Mouse (Mus musculus): ENCODE measurements around the gene Dpf1. TPM values are rescaled to one million over a fixed set of nuclear protein-coding genes. Genes with fewer than 3 reads are reported as not detected.
A peak's percentile ranks its signal among the peaks of the same experiment; 100 is the strongest.

Gene Dpf1
- total and polyA plus RNA-seq, 3 experiments = 10.2 to 17.3 TPM; not detected in 1

DNA sequence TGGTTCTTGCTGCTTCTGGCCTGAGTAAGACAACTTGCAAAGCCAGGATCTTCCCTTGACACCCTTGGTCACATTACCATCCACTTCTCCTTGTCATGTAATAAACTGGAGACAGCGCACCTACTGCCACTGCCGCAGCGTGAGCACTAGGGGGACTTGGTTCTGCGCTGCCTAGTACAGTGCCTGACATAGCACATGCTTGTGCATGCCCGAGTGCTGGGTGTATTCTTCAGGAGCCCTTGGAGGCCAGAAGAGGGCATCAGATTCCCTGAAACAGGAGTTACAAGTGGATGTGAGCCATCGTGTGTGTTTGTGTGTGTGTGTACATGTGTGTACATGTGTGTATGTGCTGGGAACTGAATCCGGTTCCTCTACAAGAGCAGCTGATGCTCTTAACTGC lies 16.3 kb upstream of the Dpf1 start:
- Histone ChIP-seq H3K27me3 (ENCODE audit: control insufficient read depth in 1 of 2, insufficient read depth in 2 of 2, low read length in 2 of 2) (no peaks in the 10 kb centered on the region), H3K9me3 (replicated peaks; ENCODE audit: insufficient read depth, low read length) (no peaks in the 10 kb centered on the region), H3K27ac (ENCODE audit: control insufficient read depth, low read depth, low read length) (no peak overlapping the region), H3K4me1 (ENCODE audit: control insufficient read depth in 1 of 2, insufficient read depth in 2 of 2, low read length in 2 of 2) (peaks cover 17 to 20% of the 10 kb centered on the region in 2 experiments), H3K36me3 (ENCODE audit: control insufficient read depth in 1 of 2, insufficient read depth in 2 of 2, low read length in 2 of 2) (peaks cover 0 to 11% of the 10 kb centered on the region in 2 experiments; a peak in 2 of 4 replicates), H3K4me3 (ENCODE audit: control insufficient read depth in 1 of 2, insufficient read depth in 1 of 2, low read depth in 2 of 2, low read length in 2 of 2) (no peak overlapping the region), H3K9ac (ENCODE audit: control insufficient read depth, low read depth, low read length, poor library complexity, severe bottlenecking) (no peak overlapping the region), H3K79me2 (ENCODE audit: control insufficient read depth, insufficient read depth, low read length, poor library complexity) (no peaks in the 10 kb centered on the region)
- TF ChIP-seq ZMIZ1 (IDR thresholded peaks at IDR 0.05; ENCODE audit: low read depth, low read length) (no peak), RCOR1 (IDR thresholded peaks at IDR 0.05; ENCODE audit: low read depth, low read length) (no peak), MEF2A (IDR thresholded peaks at IDR 0.05; ENCODE audit: extremely low read depth, insufficient replicate concordance, low read depth, low read length, poor library complexity, severe bottlenecking) (no peak), GABPA (IDR thresholded peaks at IDR 0.05; ENCODE audit: low read depth, low read length) (no peak), MYB (IDR thresholded peaks at IDR 0.05; ENCODE audit: low read depth, low read length) (no peak), CTCF (IDR thresholded peaks at IDR 0.05 in 2 of 3, conservative IDR thresholded peaks at IDR 0.05 in 1 of 3; ENCODE audit: control insufficient read depth in 1 of 3, insufficient read depth in 1 of 3, low read depth in 2 of 3, low read length in 3 of 3, poor library complexity in 1 of 3, severe bottlenecking in 1 of 3) (peak in 1 of 3 experiments; percentile 29; a peak in 2 of 6 replicates), NELFE (IDR thresholded peaks at IDR 0.05; ENCODE audit: low read depth, low read length) (no peak)
- peak; percentile 38 for DNase-seq (ENCODE audit: low read depth, low spot score)

- no peak for DNase-seq (ENCODE audit: low read depth, low spot score)
- no peaks in the 10 kb centered on the region for H3K27me3 ChIP-seq (ENCODE audit: control insufficient read depth in 1 of 2, insufficient read depth in 2 of 2, low read length in 2 of 2)
- peaks cover 19 to 25% of the 10 kb centered on the region in 2 experiments for H3K4me1 ChIP-seq (ENCODE audit: control insufficient read depth in 1 of 2, insufficient read depth in 2 of 2, low read length in 2 of 2)
- peaks cover 0 to 11% of the 10 kb centered on the region in 2 experiments; a peak in 2 of 4 replicates for H3K36me3 ChIP-seq (ENCODE audit: control insufficient read depth in 1 of 2, insufficient read depth in 2 of 2, low read length in 2 of 2)
- H3K4me3 ChIP-seq (ENCODE audit: control insufficient read depth in 1 of 2, insufficient read depth in 1 of 2, low read depth in 2 of 2, low read length in 2 of 2) = no peak overlapping the region
- H3K27ac ChIP-seq (ENCODE audit: control insufficient read depth, low read depth, low read length) = no peak overlapping the region
- no peak for TF ChIP-seq MYC (IDR thresholded peaks at IDR 0.05; ENCODE audit: low read depth, low read length)
- TF ChIP-seq MAFK (IDR thresholded peaks at IDR 0.05; ENCODE audit: borderline replicate concordance, low read depth, low read length) = no peak
- no peak for TF ChIP-seq POLR2AphosphoS2 (IDR thresholded peaks at IDR 0.05; ENCODE audit: low read length)
- no peak for TF ChIP-seq BHLHE40 (IDR thresholded peaks at IDR 0.05; ENCODE audit: borderline replicate concordance, low read depth, low read length)
- no peak for TF ChIP-seq RCOR1 (IDR thresholded peaks at IDR 0.05; ENCODE audit: low read depth, low read length)
- no peaks in the 10 kb centered on the region for H3K9me3 ChIP-seq (replicated peaks; ENCODE audit: insufficient read depth, low read length)
- H3K79me2 ChIP-seq (ENCODE audit: control insufficient read depth, insufficient read depth, low read length, poor library complexity) = no peaks in the 10 kb centered on the region
- no peak overlapping the region for H3K9ac ChIP-seq (ENCODE audit: control insufficient read depth, low read depth, low read length, poor library complexity, severe bottlenecking)
These were observed 15.7 kb upstream of the Dpf1 start for GRCm38 (mm10) chr7:29288079-29288478.

GRCm38 (mm10) chr7:29288942-29289638 lies 14.7 kb upstream of the Dpf1 start, which contains the start of gene Ppp1r14a:
Ppp1r14a (plus strand) TSS chr7:29289308.
- Histone ChIP-seq H3K4me3 (ENCODE audit: control insufficient read depth in 1 of 2, insufficient read depth in 1 of 2, low read depth in 2 of 2, low read length in 2 of 2) (peak within 1 kb of the TSS; percentile 68 to 95), H3K9ac (ENCODE audit: control insufficient read depth, low read depth, low read length, poor library complexity, severe bottlenecking) (peak within 1 kb of the TSS; percentile 70)
- peak; percentile 81 for DNase-seq (ENCODE audit: low read depth, low spot score)
- TF ChIP-seq EP300 (IDR thresholded peaks at IDR 0.05; ENCODE audit: low read depth in 1 of 2, low read length in 2 of 2) = no peak
- TF ChIP-seq CHD1 (IDR thresholded peaks at IDR 0.05; ENCODE audit: low read depth, low read length) = no peak
- TF ChIP-seq GATA1 (IDR thresholded peaks at IDR 0.05; ENCODE audit: low read depth, low read length) = no peak
- TF ChIP-seq TCF12 (IDR thresholded peaks at IDR 0.05; ENCODE audit: low read depth, low read length) = 0 out of 2 replicates have a peak, but pooled peaks have one; percentile 6
- TF ChIP-seq MXI1 (IDR thresholded peaks at IDR 0.05; ENCODE audit: low read depth, low read length) = peak; percentile 47; the same call in 1 of the 2 replicates
- peak; percentile 21 to 59; a peak in 2 of 4 replicates for TF ChIP-seq POLR2A (IDR thresholded peaks at IDR 0.05; ENCODE audit: control insufficient read depth in 1 of 2, insufficient read depth in 1 of 2, low read depth in 1 of 2, low read length in 2 of 2, poor library complexity in 1 of 2)
- peak; percentile 31; the same call in 1 of the 2 replicates for TF ChIP-seq NRF1 (IDR thresholded peaks at IDR 0.05; ENCODE audit: insufficient read depth, low read depth, low read length, poor library complexity, severe bottlenecking)
- no peak for TF ChIP-seq KAT2A (conservative IDR thresholded peaks at IDR 0.05; ENCODE audit: low read depth, low read length)
- peak; percentile 70 for TF ChIP-seq SIN3A (IDR thresholded peaks at IDR 0.05; ENCODE audit: low read length)
- TF ChIP-seq JUND (IDR thresholded peaks at IDR 0.05; ENCODE audit: low read depth, low read length) = no peak
- no peak for TF ChIP-seq MEF2A (IDR thresholded peaks at IDR 0.05; ENCODE audit: extremely low read depth, insufficient replicate concordance, low read depth, low read length, poor library complexity, severe bottlenecking)
- TF ChIP-seq MYC (IDR thresholded peaks at IDR 0.05; ENCODE audit: low read depth, low read length) = no peak
- TF ChIP-seq TBP (IDR thresholded peaks at IDR 0.05; ENCODE audit: low read depth, low read length) = no peak
- TF ChIP-seq ZNF384 (IDR thresholded peaks at IDR 0.05; ENCODE audit: low read depth, low read length) = no peak
- TF ChIP-seq ELF1 (IDR thresholded peaks at IDR 0.05; ENCODE audit: low read depth, low read length) = 0 out of 2 replicates have a peak, but pooled peaks have one; percentile 8

More at GRCm38 (mm10) chr7:29288942-29289638, 14.7 kb upstream of the Dpf1 start, which contains the start of gene Ppp1r14a:
- no peak within 1 kb of the TSS for H3K27ac ChIP-seq (ENCODE audit: control insufficient read depth, low read depth, low read length)
- peaks cover 14 to 21% of the 10 kb centered on the region in 2 experiments for H3K4me1 ChIP-seq (ENCODE audit: control insufficient read depth in 1 of 2, insufficient read depth in 2 of 2, low read length in 2 of 2)
- no peaks in the 10 kb centered on the region for H3K9me3 ChIP-seq (replicated peaks; ENCODE audit: insufficient read depth, low read length)
- H3K79me2 ChIP-seq (ENCODE audit: control insufficient read depth, insufficient read depth, low read length, poor library complexity) = no peaks in the 10 kb centered on the region
- no peaks in the 10 kb centered on the region for H3K27me3 ChIP-seq (ENCODE audit: control insufficient read depth in 1 of 2, insufficient read depth in 2 of 2, low read length in 2 of 2)
- H3K36me3 ChIP-seq (ENCODE audit: control insufficient read depth in 1 of 2, insufficient read depth in 2 of 2, low read length in 2 of 2) = peaks cover 0 to 8% of the 10 kb centered on the region in 2 experiments; a peak in 2 of 4 replicates
